Mouse (Mus musculus): Measurements from ENCODE around the gene Tnfrsf1b. TPM values are rescaled to one million over a fixed set of nuclear protein-coding genes. Genes with fewer than 3 reads are reported as not detected.
"Not testable (repeated sequence)": the region's sequence is repeated elsewhere in the genome, so short reads cannot be mapped to it uniquely, and the experiment has no call there.

The Tnfrsf1b gene
- total RNA-seq, 2 experiments from 2014 or later, result 107 to 113 TPM

DNA sequence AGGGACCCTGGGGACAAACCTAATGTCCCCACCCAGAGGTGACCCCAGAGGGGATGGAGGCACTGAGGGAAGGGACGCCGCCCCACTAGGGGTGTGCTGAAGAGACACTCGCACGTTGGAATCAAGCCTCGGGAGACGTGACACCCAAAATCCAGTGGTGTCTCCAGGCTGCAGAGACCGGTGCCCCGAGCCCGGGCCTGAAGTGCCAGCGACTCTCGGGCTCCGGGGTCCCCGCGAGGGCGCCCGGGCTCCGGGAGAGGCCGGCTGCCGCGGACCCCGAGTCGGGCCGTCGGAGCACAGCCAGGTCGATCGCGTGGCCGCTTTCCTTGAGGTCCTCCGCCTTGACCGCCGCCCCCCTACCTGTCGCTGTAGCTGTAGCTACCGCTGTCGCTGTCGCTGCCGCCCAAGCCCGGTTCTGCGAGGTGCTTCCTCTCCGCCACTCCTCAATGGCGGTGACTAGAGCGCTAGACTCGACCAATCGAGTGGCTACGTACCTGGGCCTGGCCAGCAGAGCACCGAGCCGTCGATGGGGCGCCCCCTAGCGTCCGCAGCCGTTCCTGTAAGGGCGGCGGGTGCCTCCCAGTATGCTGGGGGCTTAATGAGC is 52.0 kb downstream of the Tnfrsf1b start, which contains the start of gene Vps13d:
Vps13d (minus strand) TSS at position 447 of the 604 bp plus-strand sequence.
- ATAC-seq (ENCODE audit: poor library complexity, severe bottlenecking), result peak; percentile 95

DNA sequence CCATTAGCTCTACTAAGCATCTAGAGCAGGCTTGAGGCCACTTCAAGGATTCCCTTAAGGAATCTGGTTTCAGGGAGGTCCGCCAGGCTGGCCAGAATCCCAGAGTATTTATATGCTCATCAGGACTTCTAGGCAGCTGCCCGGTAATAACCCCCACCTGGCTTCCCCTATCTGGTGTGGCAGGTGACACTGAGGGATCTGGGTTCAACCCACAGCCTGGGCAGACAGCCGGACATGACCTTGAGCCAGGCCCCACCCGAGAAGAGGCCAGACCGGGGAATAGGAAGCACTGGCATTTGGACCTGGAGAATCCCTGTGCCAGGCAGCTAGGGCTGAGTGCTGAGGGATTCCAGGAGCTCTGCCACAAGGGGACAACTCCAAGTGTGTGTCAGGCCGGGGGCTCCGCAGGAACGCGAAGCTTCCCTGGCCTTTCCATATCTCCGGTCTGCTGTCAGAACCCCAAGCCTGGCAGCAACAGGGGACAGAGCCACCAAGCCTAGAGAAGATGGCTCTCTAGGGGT is 52.6 kb downstream of the Tnfrsf1b start:
- peak; percentile 53 for ATAC-seq (ENCODE audit: poor library complexity, severe bottlenecking)

DNA sequence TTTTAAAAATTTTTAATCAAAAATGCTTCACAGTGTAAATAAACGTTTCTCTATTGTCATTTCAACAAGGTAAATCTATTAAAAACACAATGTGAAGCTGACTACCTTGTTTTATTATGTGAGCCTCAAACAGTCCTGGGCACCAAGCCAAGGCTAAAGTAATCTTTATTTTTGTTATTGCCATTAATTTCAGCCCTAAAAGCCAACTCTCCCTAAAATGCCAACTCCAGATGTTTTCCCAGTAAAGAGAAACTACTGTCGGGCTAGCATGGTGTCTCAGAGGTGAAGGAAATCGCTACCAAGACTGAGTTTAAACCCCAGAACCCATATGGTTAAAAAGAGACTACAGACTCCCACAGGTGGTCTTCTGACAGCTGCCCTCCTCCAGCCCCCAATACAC is 53.3 kb downstream of the Tnfrsf1b start:
- ATAC-seq (ENCODE audit: poor library complexity, severe bottlenecking), result no peak

DNA sequence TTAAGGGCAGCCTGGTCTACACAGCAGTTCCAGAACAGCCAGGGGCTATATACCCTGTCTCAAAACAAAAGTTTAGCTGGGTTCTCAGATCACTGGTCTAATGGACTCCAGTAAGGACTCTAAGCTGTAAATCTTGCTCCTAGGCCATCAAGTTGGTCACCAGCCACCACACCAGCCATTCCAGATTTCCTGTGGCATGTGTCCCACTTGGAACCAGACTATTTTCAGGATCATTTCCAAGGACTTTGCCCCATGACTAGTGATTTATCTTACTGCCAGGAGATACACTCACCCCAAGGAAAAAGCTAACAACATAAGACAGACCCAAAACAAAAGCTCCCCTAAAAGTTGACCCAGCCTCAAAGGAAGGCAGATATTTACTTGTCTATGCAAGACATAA is 54.0 kb downstream of the Tnfrsf1b start:
- ATAC-seq (ENCODE audit: poor library complexity, severe bottlenecking), result no peak

DNA sequence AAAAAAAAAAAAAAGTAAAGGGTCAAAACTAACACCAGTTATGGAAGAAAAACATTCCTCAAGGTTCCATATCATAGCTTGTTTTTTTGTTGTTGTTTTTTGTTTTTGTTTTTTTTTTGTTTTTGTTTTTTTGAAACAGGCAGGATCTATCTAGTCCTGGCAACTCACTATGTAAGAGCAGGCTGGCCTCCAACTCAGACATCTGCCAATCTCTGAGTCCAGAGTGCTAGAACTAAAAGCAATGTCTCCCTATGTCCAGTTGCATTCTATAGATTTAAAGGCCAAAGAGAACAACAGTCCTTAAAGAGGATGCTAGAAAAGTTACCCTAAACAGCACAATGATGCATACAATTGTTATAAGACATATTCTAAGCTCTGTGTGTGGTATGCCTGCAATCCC is 58.1 kb downstream of the Tnfrsf1b start:
- ATAC-seq (ENCODE audit: poor library complexity, severe bottlenecking), result no peak

DNA sequence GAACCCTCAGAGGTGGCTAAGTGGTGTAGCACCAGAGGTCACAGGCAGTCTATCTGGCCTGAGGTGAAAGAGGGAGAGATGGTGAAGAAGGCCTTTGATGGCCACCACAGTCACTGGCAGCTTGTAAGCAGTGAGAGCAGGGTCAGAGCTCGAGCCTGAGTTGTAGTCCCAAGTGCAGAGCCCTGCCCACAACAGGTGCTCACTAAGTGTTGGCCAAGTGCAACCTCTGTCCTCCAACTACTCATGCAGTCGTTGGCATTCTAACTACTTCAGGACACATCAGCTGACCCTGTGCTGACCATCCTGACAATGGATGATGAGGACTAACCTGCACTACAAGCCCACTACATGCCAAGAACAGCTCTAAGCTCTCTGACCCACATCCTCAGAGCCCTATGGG is 59.1 kb downstream of the Tnfrsf1b start:
- ATAC-seq (ENCODE audit: poor library complexity, severe bottlenecking), result no peak

DNA sequence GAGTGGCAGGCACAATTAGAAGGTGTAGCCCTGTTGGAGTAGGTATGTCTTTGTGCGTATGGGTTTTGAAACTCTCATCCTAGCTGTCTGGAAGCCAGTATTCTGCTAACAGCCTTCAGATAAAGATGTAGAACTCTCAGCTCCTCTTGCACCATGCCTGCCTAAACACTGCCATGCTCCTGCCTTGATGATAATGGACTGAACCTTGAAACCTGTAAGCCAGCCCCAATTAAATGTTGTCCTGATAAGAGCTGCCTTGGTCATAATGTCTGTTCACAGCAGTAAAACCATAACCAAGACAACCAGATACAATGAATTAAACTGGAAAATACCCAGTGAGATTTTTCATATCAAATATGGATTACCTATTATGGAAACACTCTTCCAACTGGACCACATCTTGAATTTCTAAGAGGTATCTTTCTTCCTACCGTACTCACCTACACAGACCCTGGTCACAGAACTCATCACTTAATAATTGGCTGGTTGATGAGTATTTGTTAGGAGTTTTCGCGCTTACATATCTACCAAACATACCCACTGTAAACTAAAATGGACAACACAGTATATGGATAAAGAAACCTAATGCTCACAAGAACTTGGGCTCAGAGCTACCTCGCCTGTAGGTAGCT is 67.6 kb downstream of the Tnfrsf1b start:
- no peak for ATAC-seq (ENCODE audit: poor library complexity, severe bottlenecking)

GRCm38 (mm10) chr4:145165542-145165941 is 81.1 kb downstream of the Tnfrsf1b start:
- ATAC-seq (ENCODE audit: poor library complexity, severe bottlenecking), result not testable (repeated sequence)

GRCm38 (mm10) chr4:145164111-145164510 is 82.6 kb downstream of the Tnfrsf1b start:
- no peak for ATAC-seq (ENCODE audit: poor library complexity, severe bottlenecking)

Other genes starting within 250 kb of the Tnfrsf1b start
- gene Vps13d, start 51.9 kb downstream of the Tnfrsf1b start, total RNA-seq (2015), result 22.2 and 24.0 TPM in 2 replicates
- gene Vps13d, start 51.9 kb downstream of the Tnfrsf1b start, total RNA-seq (2017), result 40.0 and 59.4 TPM in 2 replicates
- gene Tnfrsf8, start 68.3 kb upstream of the Tnfrsf1b start, total RNA-seq (2015), result 1.1 and 2.7 TPM in 2 replicates
- gene Tnfrsf8, start 68.3 kb upstream of the Tnfrsf1b start, total RNA-seq (2017), result 1.7 and 2.8 TPM in 2 replicates